Mouse (Mus musculus): Measurements from ENCODE around the gene Zswim4.

- TF ChIP-seq CTCF (conservative IDR thresholded peaks at IDR 0.05; ENCODE audit: low read length) (no peak), NANOG (IDR thresholded peaks at IDR 0.05; ENCODE audit: borderline replicate concordance, low read length) (no peak), POU5F1 (IDR thresholded peaks at IDR 0.05; ENCODE audit: borderline replicate concordance, low read length) (no peak)
Measured at GRCm38 (mm10) chr8:84222566-84223165, 14.2 kb downstream of the Zswim4 start.
